Comparison of ENCODE assay signal across 2 mouse cellular contexts in the genomic region with DNA sequence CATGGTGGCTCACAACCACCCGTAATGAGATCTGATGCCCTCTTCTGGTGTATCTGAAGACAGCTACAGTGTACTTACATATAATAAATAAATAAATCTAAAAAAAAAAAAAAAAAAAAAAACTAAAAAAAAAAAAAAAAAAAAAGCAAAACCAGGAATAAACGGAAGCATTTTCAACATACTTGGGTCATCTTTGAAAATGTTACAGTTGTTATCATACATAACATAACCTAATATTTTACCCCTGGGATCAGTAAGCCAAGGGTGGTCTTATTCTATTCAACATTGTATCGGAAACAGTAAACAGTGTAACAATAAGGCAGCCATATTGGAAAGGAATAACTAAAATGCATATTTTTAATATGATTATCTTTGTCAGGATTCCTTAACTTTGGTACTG. TPM values are rescaled to one million over a fixed set of nuclear protein-coding genes. Genes with fewer than 3 reads are reported as not detected.
"Had no signal": no experiment of that assay in that cellular context is flagged by ENCODE, and none has a peak within 500 bp of the region (broad histone marks: within the 10 kb centered on the region; RNA-seq: fewer than 3 reads in every experiment).

No protein-coding gene starts in this region.

RNA-seq across cellular contexts. Expression of a gene that starts 41.3 kb away (rescaled TPM):
- total RNA-seq: neutrophil, adult 5-6 weeks had no signal
- polyA plus RNA-seq: small intestine, adult 2 months had no signal
